Mouse (Mus musculus): ENCODE results near the gene Tmprss13.

- TF ChIP-seq CTCF (IDR thresholded peaks at IDR 0.05; ENCODE audit: borderline replicate concordance, control insufficient read depth, extremely low read depth, insufficient read depth, low read length, poor library complexity) (no peak), POLR2A (IDR thresholded peaks at IDR 0.05; ENCODE audit: control insufficient read depth, extremely low read depth, insufficient read depth, low read length, poor library complexity) (no peak)
These were observed 24.2 kb downstream of the Tmprss13 start for GRCm38 (mm10) chr9:45343066-45343465.

Measured in thymus, adult 2 months (tissue).